Mouse (Mus musculus): ENCODE data around the gene Kprp.
"Not testable (repeated sequence)": the region's sequence is repeated elsewhere in the genome, so short reads cannot be mapped to it uniquely, and the experiment has no call there.

Gene Kprp

GRCm38 (mm10) chr3:92827108-92827507 lies at the start of gene Kprp:
TSS of gene Kprp (minus strand) at chr3:92827247.
- DNase-seq (ENCODE audit: low spot score): no peak

- no peak for DNase-seq (ENCODE audit: low spot score)
These were observed 47.1 kb upstream of the Kprp start for GRCm38 (mm10) chr3:92874180-92874579.

- DNase-seq (ENCODE audit: low spot score): no peak
These were observed 43.1 kb upstream of the Kprp start, which contains the start of gene 2310050C09Rik for GRCm38 (mm10) chr3:92870116-92870515. TSS of gene 2310050C09Rik (minus strand) at chr3:92870216.

GRCm38 (mm10) chr3:92851186-92851585 lies 24.1 kb upstream of the Kprp start, which contains the start of gene Lce1l:
TSS of gene Lce1l (minus strand) at chr3:92851286.
- DNase-seq (ENCODE audit: low spot score): no peak

GRCm38 (mm10) chr3:92825808-92826207 lies 1.2 kb downstream of the Kprp start:
- DNase-seq (ENCODE audit: low spot score): no peak

GRCm38 (mm10) chr3:92816036-92816435 lies 11.0 kb downstream of the Kprp start:
- not testable (repeated sequence) for DNase-seq (ENCODE audit: low spot score)

- DNase-seq (ENCODE audit: low spot score): no peak
These were observed 11.5 kb downstream of the Kprp start for GRCm38 (mm10) chr3:92815581-92815980.

GRCm38 (mm10) chr3:92807791-92808190 lies 19.3 kb downstream of the Kprp start, which contains the start of gene Lce1k:
TSS of gene Lce1k (minus strand) at chr3:92807891.
- no peak for DNase-seq (ENCODE audit: low spot score)

GRCm38 (mm10) chr3:92790414-92790813 lies 36.6 kb downstream of the Kprp start, which contains the start of gene Lce1j:
TSS of gene Lce1j (minus strand) at chr3:92790514.
- no peak for DNase-seq (ENCODE audit: low spot score)

GRCm38 (mm10) chr3:92778799-92779198 lies 48.2 kb downstream of the Kprp start, which contains the start of gene Lce1i:
TSS of gene Lce1i (minus strand) at chr3:92778899.
- no peak for DNase-seq (ENCODE audit: low spot score)
